Mouse (Mus musculus): Measurements from ENCODE around the gene Vmn1r75. TPM values are rescaled to one million over a fixed set of nuclear protein-coding genes. Genes with fewer than 3 reads are reported as not detected.

Gene Vmn1r75
- not detected in 2 replicates for polyA plus RNA-seq (2015; fragmentation: Nextera tagmentation; extraction: Ambion mirVana)

- DNase-seq (ENCODE audit: low spot score), result no peak
Observed at GRCm38 (mm10) chr7:11874330-11874729, at the start of gene Vmn1r75. TSS of gene Vmn1r75 (plus strand) at chr7:11874630.

- no peak for DNase-seq (ENCODE audit: low spot score)
Observed at GRCm38 (mm10) chr7:11833680-11834079, 40.8 kb upstream of the Vmn1r75 start, which contains the start of gene Vmn1r74. TSS of gene Vmn1r74 (plus strand) at chr7:11833980.

Other genes with a start within 250 kb of the Vmn1r75 start
- not detected in 2 replicates for gene Vmn1r72, start 194.5 kb upstream of the Vmn1r75 start, polyA plus RNA-seq (2015; fragmentation: Nextera tagmentation; extraction: Ambion mirVana)
- not detected in 2 replicates for gene Vmn1r73, start 144.4 kb upstream of the Vmn1r75 start, polyA plus RNA-seq (2015; fragmentation: Nextera tagmentation; extraction: Ambion mirVana)
- not detected in 2 replicates for gene Vmn1r74, start 40.6 kb upstream of the Vmn1r75 start, polyA plus RNA-seq (2015; fragmentation: Nextera tagmentation; extraction: Ambion mirVana)
- not detected in 2 replicates for gene Vmn1r76, start 63.6 kb downstream of the Vmn1r75 start, polyA plus RNA-seq (2015; fragmentation: Nextera tagmentation; extraction: Ambion mirVana)
- not detected in 2 replicates for gene Vmn1r77, start 162.1 kb downstream of the Vmn1r75 start, polyA plus RNA-seq (2015; fragmentation: Nextera tagmentation; extraction: Ambion mirVana)

Data from thymus, postnatal 0 days (tissue).